16 mouse cellular contexts compared by ENCODE assay signal in genomic region chr11:79663158-79663557, GRCm38 (mm10).
DNase-seq lines count a peak whose midpoint lies in the region; ATAC-seq and TF ChIP-seq lines count a peak whose summit lies in the region.
"Had no signal": no experiment of that assay in that cellular context is flagged by ENCODE, and none has a peak within 500 bp of the region (broad histone marks: within the 10 kb centered on the region; RNA-seq: fewer than 3 reads in every experiment).

No protein-coding gene starts in this region.

- ATAC-seq in limb, embryonic 12.5 days (ENCODE audit: insufficient number of reproducible peaks, insufficient read depth, low FRiP score, low TSS enrichment, low read depth) = no peak
- ATAC-seq: forebrain, postnatal 0 days had no signal

- DNase-seq in frontal cortex, adult 2 months (ENCODE audit: extremely low spot score in 1 of 2, low spot score in 1 of 2) = peak; percentile 40 to 63
- no peak for DNase-seq in frontal cortex, postnatal 25 days (ENCODE audit: low spot score in 2 of 2)
- DNase-seq in left cerebral cortex, postnatal 14 days (ENCODE audit: low spot score in 2 of 2) = peak; percentile 63 to 69
- no peak for DNase-seq in left cerebral cortex, postnatal 10 days (ENCODE audit: extremely low spot score in 1 of 2, low spot score in 2 of 2)
- no peak for DNase-seq in retina, embryonic 14.5 days (ENCODE audit: low spot score)
- no peak for DNase-seq in adipocyte (ENCODE audit: low spot score)
- DNase-seq: adrenal gland, adult 2 months; B cell, adult 2 months; cerebellum, adult 9-10 months; forebrain, postnatal 0 days; layer of hippocampus, postnatal 36 days; midbrain, embryonic 14.5 days had no signal

- H3K36me3 ChIP-seq in limb, embryonic 12.5 days = no peaks in the 10 kb centered on the region
- H3K36me3 ChIP-seq: hindbrain, embryonic 15.5 days; liver, embryonic 15.5 days had no signal

- H3K9ac ChIP-seq in limb, embryonic 12.5 days (replicated peaks) = no peak overlapping the region
- H3K9ac ChIP-seq: forebrain, postnatal 0 days; hindbrain, embryonic 15.5 days; liver, embryonic 15.5 days had no signal

- intact Hi-C loops in left cerebral cortex, postnatal 14 days (cut with DNase I) = no loop called here
- intact Hi-C loops in left cerebral cortex, postnatal 10 days (cut with DNase I) = no loop called here

- peaks cover 14% of the 10 kb centered on the region for H3K4me1 ChIP-seq in cortical plate, adult 2 months (ENCODE audit: control insufficient read depth, insufficient read depth, low read length)
- peaks cover 46% of the 10 kb centered on the region for H3K4me1 ChIP-seq in limb, embryonic 12.5 days (replicated peaks)

- peak; percentile 73; the same call in 1 of the 2 replicates for TF ChIP-seq POLR2A in cortical plate, adult 2 months (IDR thresholded peaks at IDR 0.05; ENCODE audit: extremely low read depth, insufficient read depth, low read length)

- WGBS in limb, embryonic 12.5 days = 81% methylated on average over 9 of the region's 9 CpGs

- peaks cover 3% of the 10 kb centered on the region; the same call in 1 of the 2 replicates for H3K27me3 ChIP-seq in limb, embryonic 12.5 days
- H3K27me3 ChIP-seq: hindbrain, embryonic 15.5 days had no signal

- no peaks in the 10 kb centered on the region for H3K9me3 ChIP-seq in limb, embryonic 12.5 days
- H3K9me3 ChIP-seq: hindbrain, embryonic 15.5 days; liver, embryonic 15.5 days had no signal

- H3K4me3 ChIP-seq in cortical plate, adult 2 months (ENCODE audit: insufficient read depth, low read length) = peak overlapping the region; percentile 57; the same call in 1 of the 2 replicates
- H3K4me3 ChIP-seq in limb, embryonic 12.5 days (replicated peaks) = no peak overlapping the region
- H3K4me3 ChIP-seq: hindbrain, embryonic 15.5 days; liver, embryonic 15.5 days had no signal

- H3K4me2 ChIP-seq in limb, embryonic 12.5 days = peak overlapping the region; percentile 73
- H3K4me2 ChIP-seq: hindbrain, embryonic 15.5 days; liver, embryonic 15.5 days had no signal

- TF ChIP-seq CTCF in cortical plate, adult 2 months (IDR thresholded peaks at IDR 0.05; ENCODE audit: extremely low read depth, insufficient read depth, low read length) = no peak

- no peak overlapping the region for H3K27ac ChIP-seq in cortical plate, adult 2 months (ENCODE audit: insufficient read depth, low read length)
- H3K27ac ChIP-seq in limb, embryonic 12.5 days = no peak overlapping the region
- H3K27ac ChIP-seq: hindbrain, embryonic 15.5 days; liver, embryonic 15.5 days had no signal

Comparison
In these comparisons a context has a peak if more than half of its experiments do, and no peak if none do; other contexts are left out.
1. DNase-seq: peak in frontal cortex, adult 2 months (2 of 2) and left cerebral cortex, postnatal 14 days (2 of 2); none in frontal cortex, postnatal 25 days (0 of 2), left cerebral cortex, postnatal 10 days (0 of 2), retina, embryonic 14.5 days (single experiment) and adipocyte (single experiment).